Mouse (Mus musculus): ENCODE measurements around the gene Gm7075. TPM values are rescaled to one million over a fixed set of nuclear protein-coding genes. Genes with fewer than 3 reads are reported as not detected.
"Not testable (repeated sequence)": the region's sequence is repeated elsewhere in the genome, so short reads cannot be mapped to it uniquely, and the experiment has no call there.

The Gm7075 gene
- polyA plus RNA-seq, 1 experiment from 2014 or later: not detected

GRCm38 (mm10) chr10:63423591-63424474 lies 2.2 kb upstream of the Gm7075 start:
- Histone ChIP-seq H3K27ac (ENCODE audit: low read length) (peak overlapping the region; percentile 31), H3K9me3 (replicated peaks; ENCODE audit: control insufficient read depth, low read length) (no peaks in the 10 kb centered on the region), H3K36me3 (ENCODE audit: control insufficient read depth, insufficient read depth) (no peaks in the 10 kb centered on the region), H3K4me2 (ENCODE audit: low read depth, low read length) (no peak overlapping the region), H3K9ac (ENCODE audit: low read depth, low read length) (no peak overlapping the region), H3K27me3 (ENCODE audit: control insufficient read depth, insufficient read depth, low read depth, low read length) (no peaks in the 10 kb centered on the region), H3K4me1 (ENCODE audit: control insufficient read depth, low read depth, low read length) (peaks cover 16% of the 10 kb centered on the region), H3K4me3 (ENCODE audit: low read depth, low read length) (no peak overlapping the region)
- peak; percentile 81 for ATAC-seq (ENCODE audit: low read depth)
- WGBS (ENCODE audit: insufficient replicate concordance): 43% methylated on average over 9 of the region's 9 CpGs

- Histone ChIP-seq H3K27ac (ENCODE audit: low read length) (no peak overlapping the region), H3K9me3 (replicated peaks; ENCODE audit: control insufficient read depth, low read length) (no peaks in the 10 kb centered on the region), H3K9ac (ENCODE audit: low read depth, low read length) (no peak overlapping the region), H3K36me3 (ENCODE audit: control insufficient read depth, insufficient read depth) (no peaks in the 10 kb centered on the region), H3K4me1 (ENCODE audit: control insufficient read depth, low read depth, low read length) (peaks cover 10% of the 10 kb centered on the region), H3K4me3 (ENCODE audit: low read depth, low read length) (no peak overlapping the region), H3K27me3 (ENCODE audit: control insufficient read depth, insufficient read depth, low read depth, low read length) (no peaks in the 10 kb centered on the region), H3K4me2 (ENCODE audit: low read depth, low read length) (no peak overlapping the region)
- WGBS (ENCODE audit: insufficient replicate concordance): 79% methylated on average over 5 of the region's 5 CpGs
- no peak for ATAC-seq (ENCODE audit: low read depth)
These were observed 1.1 kb upstream of the Gm7075 start for GRCm38 (mm10) chr10:63422736-63422992.

GRCm38 (mm10) chr10:63417061-63417460 lies 4.5 kb downstream of the Gm7075 start:
- H3K27me3 ChIP-seq (ENCODE audit: control insufficient read depth, insufficient read depth, low read depth, low read length): no peaks in the 10 kb centered on the region
- H3K27ac ChIP-seq (ENCODE audit: low read length): no peak overlapping the region
- ATAC-seq (ENCODE audit: low read depth): no peak
- H3K4me3 ChIP-seq (ENCODE audit: low read depth, low read length): no peak overlapping the region
- H3K36me3 ChIP-seq (ENCODE audit: control insufficient read depth, insufficient read depth): no peaks in the 10 kb centered on the region
- no peaks in the 10 kb centered on the region for H3K9me3 ChIP-seq (replicated peaks; ENCODE audit: control insufficient read depth, low read length)
- no peaks in the 10 kb centered on the region; the same call in 1 of the 2 replicates for H3K4me1 ChIP-seq (ENCODE audit: control insufficient read depth, low read depth, low read length)
- H3K4me2 ChIP-seq (ENCODE audit: low read depth, low read length): no peak overlapping the region
- WGBS (ENCODE audit: insufficient replicate concordance): 37% methylated on average over 5 of the region's 5 CpGs
- H3K9ac ChIP-seq (ENCODE audit: low read depth, low read length): no peak overlapping the region

GRCm38 (mm10) chr10:63415850-63416249 lies 5.7 kb downstream of the Gm7075 start:
- Histone ChIP-seq H3K27ac (ENCODE audit: low read length) (peak overlapping the region; percentile 27; the same call in 1 of the 2 replicates), H3K9ac (ENCODE audit: low read depth, low read length) (no peak overlapping the region), H3K9me3 (replicated peaks; ENCODE audit: control insufficient read depth, low read length) (no peaks in the 10 kb centered on the region), H3K27me3 (ENCODE audit: control insufficient read depth, insufficient read depth, low read depth, low read length) (no peaks in the 10 kb centered on the region), H3K4me2 (ENCODE audit: low read depth, low read length) (peak overlapping the region; percentile 2), H3K36me3 (ENCODE audit: control insufficient read depth, insufficient read depth) (no peaks in the 10 kb centered on the region), H3K4me1 (ENCODE audit: control insufficient read depth, low read depth, low read length) (no peaks in the 10 kb centered on the region; the same call in 1 of the 2 replicates), H3K4me3 (ENCODE audit: low read depth, low read length) (no peak overlapping the region)
- peak; percentile 51; the same call in 1 of the 2 replicates for ATAC-seq (ENCODE audit: low read depth)
- 29% methylated on average over 7 of the region's 7 CpGs for WGBS (ENCODE audit: insufficient replicate concordance)

- Histone ChIP-seq H3K27me3 (ENCODE audit: control insufficient read depth, insufficient read depth, low read depth, low read length) (no peaks in the 10 kb centered on the region), H3K9me3 (replicated peaks; ENCODE audit: control insufficient read depth, low read length) (no peaks in the 10 kb centered on the region), H3K4me2 (ENCODE audit: low read depth, low read length) (no peak overlapping the region), H3K36me3 (ENCODE audit: control insufficient read depth, insufficient read depth) (no peaks in the 10 kb centered on the region), H3K27ac (ENCODE audit: low read length) (no peak overlapping the region), H3K9ac (ENCODE audit: low read depth, low read length) (no peak overlapping the region), H3K4me1 (ENCODE audit: control insufficient read depth, low read depth, low read length) (no peaks in the 10 kb centered on the region; the same call in 1 of the 2 replicates), H3K4me3 (ENCODE audit: low read depth, low read length) (no peak overlapping the region)
- ATAC-seq (ENCODE audit: low read depth): peak; percentile 45
- 42% methylated on average over 7 of the region's 7 CpGs for WGBS (ENCODE audit: insufficient replicate concordance)
These were observed 6.3 kb downstream of the Gm7075 start for GRCm38 (mm10) chr10:63415287-63415686.

- H3K27ac ChIP-seq (ENCODE audit: low read length): no peak overlapping the region
- H3K36me3 ChIP-seq (ENCODE audit: control insufficient read depth, insufficient read depth): no peaks in the 10 kb centered on the region
- H3K9me3 ChIP-seq (replicated peaks; ENCODE audit: control insufficient read depth, low read length): no peaks in the 10 kb centered on the region
- H3K9ac ChIP-seq (ENCODE audit: low read depth, low read length): no peak overlapping the region
- no peaks in the 10 kb centered on the region; the same call in 1 of the 2 replicates for H3K4me1 ChIP-seq (ENCODE audit: control insufficient read depth, low read depth, low read length)
- no peak overlapping the region for H3K4me2 ChIP-seq (ENCODE audit: low read depth, low read length)
- WGBS (ENCODE audit: insufficient replicate concordance): 77% methylated on average over 17 of the region's 17 CpGs
- no peak overlapping the region for H3K4me3 ChIP-seq (ENCODE audit: low read depth, low read length)
- ATAC-seq (ENCODE audit: low read depth): no peak
- no peaks in the 10 kb centered on the region for H3K27me3 ChIP-seq (ENCODE audit: control insufficient read depth, insufficient read depth, low read depth, low read length)
These were observed 8.8 kb downstream of the Gm7075 start for GRCm38 (mm10) chr10:63412756-63413155.

GRCm38 (mm10) chr10:63411674-63412073 lies 9.9 kb downstream of the Gm7075 start:
- H3K36me3 ChIP-seq (ENCODE audit: control insufficient read depth, insufficient read depth): not testable (repeated sequence)
- WGBS (ENCODE audit: insufficient replicate concordance): 44% methylated on average over 6 of the region's 7 CpGs

GRCm38 (mm10) chr10:63410162-63410956 lies 11.2 kb downstream of the Gm7075 start:
- WGBS (ENCODE audit: insufficient replicate concordance): 56% methylated on average over 16 of the region's 16 CpGs
- Histone ChIP-seq H3K27ac (ENCODE audit: low read length) (no peak overlapping the region), H3K4me3 (ENCODE audit: low read depth, low read length) (no peak overlapping the region), H3K9ac (ENCODE audit: low read depth, low read length) (no peak overlapping the region), H3K36me3 (ENCODE audit: control insufficient read depth, insufficient read depth) (peaks cover 5% of the 10 kb centered on the region), H3K4me1 (ENCODE audit: control insufficient read depth, low read depth, low read length) (no peaks in the 10 kb centered on the region; the same call in 1 of the 2 replicates), H3K4me2 (ENCODE audit: low read depth, low read length) (peak overlapping the region; percentile 19; the same call in 1 of the 2 replicates), H3K27me3 (ENCODE audit: control insufficient read depth, insufficient read depth, low read depth, low read length) (no peaks in the 10 kb centered on the region), H3K9me3 (replicated peaks; ENCODE audit: control insufficient read depth, low read length) (no peaks in the 10 kb centered on the region)
- peak; percentile 70 for ATAC-seq (ENCODE audit: low read depth)

More at GRCm38 (mm10) chr10:63411674-63412073, 9.9 kb downstream of the Gm7075 start:
- H3K4me3 ChIP-seq (ENCODE audit: low read depth, low read length); ATAC-seq (ENCODE audit: low read depth); H3K9ac ChIP-seq (ENCODE audit: low read depth, low read length); H3K9me3 ChIP-seq (replicated peaks; ENCODE audit: control insufficient read depth, low read length); H3K4me1 ChIP-seq (ENCODE audit: control insufficient read depth, low read depth, low read length); H3K4me2 ChIP-seq (ENCODE audit: low read depth, low read length); H3K27ac ChIP-seq (ENCODE audit: low read length); H3K27me3 ChIP-seq (ENCODE audit: control insufficient read depth, insufficient read depth, low read depth, low read length): not testable (repeated sequence)

GRCm38 (mm10) chr10:63403636-63404035 lies 18.0 kb downstream of the Gm7075 start:
- ATAC-seq (ENCODE audit: low read depth): no peak
- H3K9me3 ChIP-seq (replicated peaks; ENCODE audit: control insufficient read depth, low read length): no peaks in the 10 kb centered on the region
- H3K27ac ChIP-seq (ENCODE audit: low read length): no peak overlapping the region
- H3K4me2 ChIP-seq (ENCODE audit: low read depth, low read length): no peak overlapping the region
- H3K27me3 ChIP-seq (ENCODE audit: control insufficient read depth, insufficient read depth, low read depth, low read length): no peaks in the 10 kb centered on the region
- H3K9ac ChIP-seq (ENCODE audit: low read depth, low read length): no peak overlapping the region
- 47% methylated on average over 2 of the region's 2 CpGs for WGBS (ENCODE audit: insufficient replicate concordance)
- H3K4me3 ChIP-seq (ENCODE audit: low read depth, low read length): no peak overlapping the region
- no peaks in the 10 kb centered on the region for H3K4me1 ChIP-seq (ENCODE audit: control insufficient read depth, low read depth, low read length)
- peaks cover 5% of the 10 kb centered on the region for H3K36me3 ChIP-seq (ENCODE audit: control insufficient read depth, insufficient read depth)

Data from liver, embryonic 16.5 days (tissue).